Comparison of ENCODE assay signal across 23 mouse cellular contexts in genomic region chr2:128564195-128564594, GRCm38 (mm10). TPM values are rescaled to one million over a fixed set of nuclear protein-coding genes. Genes with fewer than 3 reads are reported as not detected.
DNase-seq lines count a peak whose midpoint lies in the region; ATAC-seq and TF ChIP-seq lines count a peak whose summit lies in the region.
"Had no signal": no experiment of that assay in that cellular context is flagged by ENCODE, and none has a peak within 500 bp of the region (broad histone marks: within the 10 kb centered on the region; RNA-seq: fewer than 3 reads in every experiment).

No protein-coding gene starts in this region.

- ATAC-seq in CD4-positive, CD25-positive, alpha-beta regulatory T cell, adult 4 months, result no peak
- ATAC-seq: forebrain, postnatal 0 days had no signal

- DNase-seq in CD4-positive, CD25-positive, alpha-beta regulatory T cell, adult 2 months (ENCODE audit: low read depth, low spot score), result peak; percentile 27
- DNase-seq in layer of hippocampus, adult 2 months (ENCODE audit: low spot score in 2 of 2), result no peak
- DNase-seq in layer of hippocampus, adult 18-20 months (ENCODE audit: low spot score in 2 of 2), result no peak
- DNase-seq in thymus, postnatal 14 days, result peak; percentile 8
- no peak for DNase-seq in thymus, postnatal 10 days (ENCODE audit: low spot score in 2 of 2)
- DNase-seq in splenic B cell, adult 2 months (ENCODE audit: low read depth, low spot score), result peak; percentile 3
- no peak for DNase-seq in cerebellum, adult 9-11 months
- DNase-seq: cerebellum, adult 18-20 months; embryo, embryonic 11 days; forebrain, postnatal 0 days; gastrocnemius, postnatal 10 days; kidney, adult 8-10 months; lung, postnatal 14 days; right cerebral cortex, postnatal 25 days had no signal

- H3K27me3 ChIP-seq in splenic B cell, adult 2 months (ENCODE audit: control insufficient read depth, insufficient read depth, low read length, poor library complexity, severe bottlenecking), result no peaks in the 10 kb centered on the region
- H3K27me3 ChIP-seq: heart, embryonic 13.5 days; hindbrain, embryonic 12.5 days; midbrain, embryonic 12.5 days had no signal

- H3K27ac ChIP-seq in layer of hippocampus, adult 2 months, result no peak overlapping the region
- H3K27ac ChIP-seq: heart, embryonic 13.5 days; hindbrain, embryonic 12.5 days; midbrain, embryonic 12.5 days had no signal

- peak; percentile 53 for TF ChIP-seq CTCF in layer of hippocampus, adult 2 months (conservative IDR thresholded peaks at IDR 0.05)

- no peak overlapping the region for H3K4me3 ChIP-seq in layer of hippocampus, adult 2 months
- H3K4me3 ChIP-seq: erythroblast, embryonic 14.5 days; heart, embryonic 13.5 days; hindbrain, embryonic 12.5 days; midbrain, embryonic 12.5 days had no signal

- no peaks in the 10 kb centered on the region for H3K36me3 ChIP-seq in splenic B cell, adult 2 months (ENCODE audit: control insufficient read depth, insufficient read depth, low read length, poor library complexity, severe bottlenecking)
- H3K36me3 ChIP-seq: heart, embryonic 13.5 days; hindbrain, embryonic 12.5 days; midbrain, embryonic 12.5 days had no signal

RNA-seq across cellular contexts. Expression of gene Spdye4c, which starts 26.8 kb away (rescaled TPM):
- not detected for polyA plus RNA-seq in CD4-positive, CD25-positive, alpha-beta regulatory T cell, adult 4 months (2017; shearing (Covaris generic))
- not detected for total RNA-seq in layer of hippocampus, adult 2 months (2021)
- total RNA-seq in layer of hippocampus, adult 18-20 months (2021), result not detected
- total RNA-seq: adrenal gland, adult 18-20 months; forebrain, postnatal 0 days; gastrocnemius, postnatal 10 days; layer of hippocampus, postnatal 10 days had no signal
- polyA plus RNA-seq: brain, embryonic 14.5 days; erythroblast, embryonic 14.5 days; forebrain, postnatal 0 days; heart, embryonic 13.5 days; hindbrain, embryonic 12.5 days; limb, embryonic 11.5 days; midbrain, embryonic 12.5 days had no signal

Comparison
In these comparisons a context has a peak if more than half of its experiments do, and no peak if none do; other contexts are left out.
1. DNase-seq: peak in CD4-positive, CD25-positive, alpha-beta regulatory T cell, adult 2 months (single experiment), thymus, postnatal 14 days (single experiment) and splenic B cell, adult 2 months (single experiment); none in layer of hippocampus, adult 2 months (0 of 2), layer of hippocampus, adult 18-20 months (0 of 2), thymus, postnatal 10 days (0 of 2) and cerebellum, adult 9-11 months (single experiment).